Mouse (Mus musculus) ES-Bruce4 (cell line): ENCODE results near the gene Knstrn. TPM values are rescaled to one million over a fixed set of nuclear protein-coding genes. Genes with fewer than 3 reads are reported as not detected.

Experiments used
- H3K27ac ChIP-seq: 2 replicates; pipeline ENCODE4 v1.5.1; 2012; ENCODE audit warnings: low read length, inconsistent platforms; ENCODE audit not compliant: insufficient read depth
- H3K27me3 ChIP-seq: 2 replicates; pipeline ENCODE4 v1.6.1; 2012; ENCODE audit warnings: mild to moderate bottlenecking, low read length, inconsistent platforms; ENCODE audit not compliant: control insufficient read depth, poor library complexity, insufficient read depth, severe bottlenecking
- H3K36me3 ChIP-seq: 2 replicates; pipeline ENCODE4 v1.6.1; 2012; ENCODE audit warnings: inconsistent platforms, mild to moderate bottlenecking, low read length, moderate library complexity; ENCODE audit not compliant: control insufficient read depth, poor library complexity, insufficient read depth, severe bottlenecking
- H3K4me1 ChIP-seq: one replicate; pipeline ENCODE4 v1.8.1; 2011; ENCODE audit warnings: low read length; ENCODE audit not compliant: control insufficient read depth, insufficient read depth
- H3K4me3 ChIP-seq: 2 replicates; pipeline ENCODE4 v1.5.1; 2011; ENCODE audit warnings: low read depth, mild to moderate bottlenecking, low read length
- H3K9ac ChIP-seq: 2 replicates; pipeline ENCODE4 v1.6.1; 2012; ENCODE audit warnings: low read depth, mild to moderate bottlenecking, inconsistent platforms; ENCODE audit not compliant: poor library complexity, severe bottlenecking
- H3K9me3 ChIP-seq: replicated peaks from 2 replicates; pipeline ENCODE4 v1.6.1; 2012; ENCODE audit warnings: mild to moderate bottlenecking, low read length, inconsistent platforms; ENCODE audit not compliant: control insufficient read depth, poor library complexity, insufficient read depth, severe bottlenecking
- CTCF ChIP-seq: IDR thresholded peaks from one replicate; pipeline ENCODE4 v1.8.1; 2011; ENCODE audit warnings: low read depth, low read length
- EP300 ChIP-seq: IDR thresholded peaks from 2 replicates; pipeline ENCODE4 v1.6.1; 2011; ENCODE audit warnings: low read depth, low read length; ENCODE audit not compliant: insufficient read depth
- POLR2A ChIP-seq: IDR thresholded peaks from one replicate; pipeline ENCODE4 v1.8.1; 2011; ENCODE audit warnings: low read length; ENCODE audit not compliant: insufficient read depth
- polyA plus RNA-seq: library from polyadenylated mRNA; stranded (reverse); fragments of >200 nt; gene quantifications from 2 replicates; pipeline ENCODE4 v1.2.4, GENCODE M21; 2011; ENCODE audit warnings: low read depth; ENCODE audit not compliant: missing spikeins, insufficient read depth, insufficient read length

The Knstrn gene
- polyA plus RNA-seq, 1 experiment = 119 TPM

- TF ChIP-seq POLR2A (no peak), EP300 (no peak), CTCF (no peak)
- H3K9me3 ChIP-seq = no peaks in the 10 kb centered on the region
- H3K36me3 ChIP-seq = peaks cover 16% of the 10 kb centered on the region
- no peak overlapping the region for H3K27ac ChIP-seq
- no peak overlapping the region for H3K4me3 ChIP-seq
- peaks cover 5% of the 10 kb centered on the region for H3K4me1 ChIP-seq
- H3K27me3 ChIP-seq = no peaks in the 10 kb centered on the region
- no peak overlapping the region for H3K9ac ChIP-seq
Measured at GRCm38 (mm10) chr2:118835115-118835514, 21.3 kb downstream of the Knstrn start.

DNA sequence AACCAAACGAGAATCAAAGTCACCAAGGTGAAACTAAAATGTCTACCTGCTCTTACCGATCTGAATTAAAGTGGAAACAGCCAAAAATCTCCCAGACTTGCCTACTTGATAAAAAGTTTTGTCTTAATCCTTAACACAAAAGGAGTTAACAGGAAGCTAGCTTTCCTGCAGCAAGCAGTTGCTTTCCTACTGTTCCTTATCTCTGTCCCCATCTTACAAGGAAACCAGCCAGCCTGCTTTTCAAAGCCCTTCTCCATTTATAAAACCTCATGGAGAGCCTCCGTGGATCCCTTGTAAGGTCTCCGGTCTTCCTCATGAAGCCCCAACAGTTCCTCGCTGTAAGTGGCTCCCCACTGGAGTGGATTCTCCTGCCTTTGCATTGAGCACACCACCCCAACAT, 24.5 kb downstream of the Knstrn start:
- no peak overlapping the region for H3K9ac ChIP-seq
- no peak for TF ChIP-seq POLR2A
- no peak for TF ChIP-seq EP300
- TF ChIP-seq CTCF = no peak
- H3K4me3 ChIP-seq = no peak overlapping the region
- no peaks in the 10 kb centered on the region for H3K9me3 ChIP-seq
- H3K27me3 ChIP-seq = no peaks in the 10 kb centered on the region
- H3K36me3 ChIP-seq = 0 out of 2 replicates have a peak, but pooled peaks cover under 1% of the 10 kb centered on the region
- H3K4me1 ChIP-seq = peaks cover 5% of the 10 kb centered on the region
- H3K27ac ChIP-seq = 0 out of 2 replicates have a peak overlapping the region, but pooled peaks have one; percentile 14

- H3K4me3 ChIP-seq = no peak overlapping the region
- H3K9me3 ChIP-seq = no peaks in the 10 kb centered on the region
- H3K27me3 ChIP-seq = no peaks in the 10 kb centered on the region
- TF ChIP-seq POLR2A (no peak), CTCF (no peak), EP300 (no peak)
- no peak overlapping the region for H3K27ac ChIP-seq
- H3K4me1 ChIP-seq = peaks cover 5% of the 10 kb centered on the region
- H3K9ac ChIP-seq = no peak overlapping the region
- H3K36me3 ChIP-seq = no peaks in the 10 kb centered on the region
Measured at GRCm38 (mm10) chr2:118841186-118841585, 27.4 kb downstream of the Knstrn start.

- H3K4me3 ChIP-seq = no peak overlapping the region
- H3K4me1 ChIP-seq = peaks cover 5% of the 10 kb centered on the region
- TF ChIP-seq EP300 (no peak), CTCF (no peak), POLR2A (no peak)
- H3K27me3 ChIP-seq = no peaks in the 10 kb centered on the region
- no peak overlapping the region for H3K9ac ChIP-seq
- no peaks in the 10 kb centered on the region for H3K36me3 ChIP-seq
- no peak overlapping the region for H3K27ac ChIP-seq
- H3K9me3 ChIP-seq = no peaks in the 10 kb centered on the region
Measured at GRCm38 (mm10) chr2:118841774-118842173, 28.0 kb downstream of the Knstrn start.

- no peaks in the 10 kb centered on the region for H3K36me3 ChIP-seq
- no peak overlapping the region for H3K4me3 ChIP-seq
- no peak for TF ChIP-seq POLR2A
- no peaks in the 10 kb centered on the region for H3K9me3 ChIP-seq
- H3K4me1 ChIP-seq = no peaks in the 10 kb centered on the region
- H3K9ac ChIP-seq = no peak overlapping the region
- H3K27me3 ChIP-seq = no peaks in the 10 kb centered on the region; the same call in 1 of the 2 replicates
- H3K27ac ChIP-seq = no peak overlapping the region
Measured at GRCm38 (mm10) chr2:118844427-118844826, 30.6 kb downstream of the Knstrn start.

DNA sequence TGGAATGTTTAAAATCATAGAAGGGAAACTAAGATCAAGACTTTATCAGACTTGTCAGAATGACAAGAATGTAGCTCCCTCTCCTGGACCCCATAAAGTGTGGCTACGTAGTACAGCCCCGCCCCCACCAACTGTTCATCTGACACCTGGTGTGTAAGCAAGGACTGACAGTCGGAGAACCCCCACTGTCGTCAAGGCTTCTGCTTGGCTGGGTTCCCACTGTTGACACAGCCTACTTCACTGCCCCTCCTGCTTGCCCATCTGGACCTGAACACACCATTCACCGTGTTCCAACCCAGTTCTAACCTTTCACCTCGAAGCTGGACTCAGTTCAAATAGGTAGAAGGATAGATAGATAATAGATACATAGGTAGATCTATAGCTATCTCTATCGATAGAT, 32.4 kb downstream of the Knstrn start:
- H3K27ac ChIP-seq = no peak overlapping the region
- H3K4me3 ChIP-seq = no peak overlapping the region
- H3K27me3 ChIP-seq = no peaks in the 10 kb centered on the region; the same call in 1 of the 2 replicates
- no peaks in the 10 kb centered on the region for H3K9me3 ChIP-seq
- no peak for TF ChIP-seq POLR2A
- no peak for TF ChIP-seq CTCF
- no peak for TF ChIP-seq EP300
- no peak overlapping the region for H3K9ac ChIP-seq
- no peaks in the 10 kb centered on the region for H3K4me1 ChIP-seq
- no peaks in the 10 kb centered on the region for H3K36me3 ChIP-seq
